Mouse (Mus musculus): ENCODE measurements around the gene Pex7. TPM values are rescaled to one million over a fixed set of nuclear protein-coding genes. Genes with fewer than 3 reads are reported as not detected.
A peak's percentile ranks its signal among the peaks of the same experiment; 100 is the strongest.

The Pex7 gene
- polyA plus RNA-seq, 1 experiment from 2014 or later, result 44.5 TPM

DNA sequence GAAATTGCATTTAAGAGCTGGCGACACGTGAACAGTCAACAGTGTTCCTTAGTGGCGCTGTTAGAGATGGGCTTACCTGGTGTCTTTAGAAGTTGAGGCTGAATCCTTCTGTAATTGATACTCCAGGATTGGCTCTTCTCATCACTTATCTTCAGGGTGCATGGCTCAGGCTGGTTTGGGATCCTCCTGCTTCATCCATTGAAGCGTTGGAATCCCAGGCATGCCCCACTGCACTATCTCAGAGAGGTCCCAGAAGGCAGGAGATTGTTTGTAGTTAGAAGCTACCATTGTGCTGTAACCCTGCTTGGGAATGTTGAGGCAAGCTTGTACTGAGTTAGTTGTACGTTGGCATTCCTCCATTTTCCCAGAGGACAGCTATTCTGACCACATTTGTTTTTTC lies 40.4 kb upstream of the Pex7 start:
- no peaks in the 10 kb centered on the region for H3K36me3 ChIP-seq (ENCODE audit: control insufficient read depth, insufficient read depth, low read length)
- no peak overlapping the region for H3K9ac ChIP-seq (ENCODE audit: low read length)
- peaks cover 0 to 3% of the 10 kb centered on the region in 2 experiments; a peak in 1 of 4 replicates for H3K4me1 ChIP-seq (ENCODE audit: control insufficient read depth in 2 of 2, insufficient read depth in 2 of 2, low read length in 2 of 2)
- 81% methylated on average over 5 of the region's 5 CpGs for WGBS
- no peak overlapping the region for H3K4me3 ChIP-seq (ENCODE audit: control insufficient read depth in 1 of 2, insufficient read depth in 1 of 2, low read depth in 1 of 2, low read length in 2 of 2)
- no peak overlapping the region for H3K4me2 ChIP-seq (ENCODE audit: low read length)
- no peak overlapping the region for H3K27ac ChIP-seq (replicated peaks in 1 of 2; ENCODE audit: control insufficient read depth in 1 of 2, insufficient read depth in 1 of 2, low read depth in 2 of 2, low read length in 2 of 2)
- H3K9me3 ChIP-seq (ENCODE audit: control insufficient read depth, low read length), result no peaks in the 10 kb centered on the region
- no peaks in the 10 kb centered on the region for H3K27me3 ChIP-seq (ENCODE audit: control insufficient read depth, insufficient read depth, low read length)
- ATAC-seq (ENCODE audit: insufficient number of reproducible peaks, insufficient read depth, low FRiP score, low read depth), result no peak

DNA sequence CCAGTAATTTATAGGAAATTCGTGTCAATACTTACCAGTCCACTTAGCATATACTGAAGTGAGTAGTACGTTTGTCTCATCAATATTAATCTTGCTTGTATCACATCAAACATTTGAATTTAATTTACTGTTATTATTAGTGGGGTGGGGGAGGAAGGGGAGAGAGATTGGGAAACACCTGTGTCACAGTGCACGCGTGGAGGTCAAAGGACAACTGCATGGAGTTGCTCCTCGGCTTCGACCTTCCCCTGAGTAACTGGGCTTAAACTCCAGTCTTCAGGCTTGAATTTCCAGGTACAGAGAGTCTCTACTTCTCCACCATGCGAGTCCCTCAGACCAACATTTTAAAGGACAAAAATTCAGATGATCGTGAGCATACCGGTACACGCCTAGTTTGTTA lies 40.0 kb upstream of the Pex7 start:
- no peak for ATAC-seq (ENCODE audit: insufficient number of reproducible peaks, insufficient read depth, low FRiP score, low read depth)
- 93% methylated on average over 10 of the region's 10 CpGs for WGBS

DNA sequence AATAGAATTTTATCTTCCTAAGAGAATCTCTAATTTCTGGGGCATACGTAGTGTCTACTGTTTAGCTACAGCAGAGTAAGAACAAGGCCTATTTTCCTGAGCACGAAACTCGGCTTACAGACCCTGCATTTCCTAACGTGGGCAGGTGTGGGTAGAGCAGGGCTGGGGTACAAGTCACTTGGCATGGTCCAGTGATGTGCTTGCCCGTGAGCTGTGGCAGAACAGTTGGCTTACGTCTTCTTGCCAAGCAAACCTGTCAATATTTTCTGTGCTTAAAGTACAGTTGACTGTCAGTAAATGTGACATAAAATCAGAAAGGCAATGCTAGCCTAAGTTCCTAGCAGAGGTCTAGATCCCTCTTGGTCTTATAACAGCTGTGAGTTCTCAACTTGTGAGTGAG lies 39.2 kb upstream of the Pex7 start:
- ATAC-seq (ENCODE audit: insufficient number of reproducible peaks, insufficient read depth, low FRiP score, low read depth), result no peak

More for the DNA sequence above, 40.0 kb upstream of the Pex7 start:
- no peaks in the 10 kb centered on the region for H3K9me3 ChIP-seq (ENCODE audit: control insufficient read depth, low read length)
- H3K4me1 ChIP-seq (ENCODE audit: control insufficient read depth in 2 of 2, insufficient read depth in 2 of 2, low read length in 2 of 2), result no peaks in the 10 kb centered on the region
- no peaks in the 10 kb centered on the region for H3K27me3 ChIP-seq (ENCODE audit: control insufficient read depth, insufficient read depth, low read length)
- H3K9ac ChIP-seq (ENCODE audit: low read length), result no peak overlapping the region
- no peaks in the 10 kb centered on the region for H3K36me3 ChIP-seq (ENCODE audit: control insufficient read depth, insufficient read depth, low read length)
- no peak overlapping the region for H3K4me3 ChIP-seq (ENCODE audit: control insufficient read depth in 1 of 2, insufficient read depth in 1 of 2, low read depth in 1 of 2, low read length in 2 of 2)
- no peak overlapping the region for H3K27ac ChIP-seq (replicated peaks in 1 of 2; ENCODE audit: control insufficient read depth in 1 of 2, insufficient read depth in 1 of 2, low read depth in 2 of 2, low read length in 2 of 2)
- H3K4me2 ChIP-seq (ENCODE audit: low read length), result no peak overlapping the region

DNA sequence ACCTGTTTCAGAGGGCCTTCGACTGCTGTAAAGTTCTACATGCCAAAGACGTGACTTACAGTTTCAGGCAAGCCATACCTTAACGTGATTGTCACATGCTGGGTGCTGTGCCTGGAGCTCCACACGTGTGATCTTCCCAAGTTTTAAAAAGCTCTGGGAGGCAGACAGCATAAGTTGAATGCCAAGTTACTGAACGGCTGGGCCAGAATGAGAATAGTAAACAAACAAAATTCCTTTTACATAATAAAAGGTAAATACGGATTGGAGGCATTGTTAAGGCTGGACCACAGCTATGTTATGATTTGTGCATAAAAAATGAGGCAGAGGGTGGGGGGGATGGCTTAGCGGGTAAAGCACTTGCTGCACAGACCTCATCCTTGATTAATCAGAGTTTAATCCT lies 38.2 kb upstream of the Pex7 start:
- peaks cover 4 to 8% of the 10 kb centered on the region in 2 experiments for H3K4me1 ChIP-seq (ENCODE audit: control insufficient read depth in 2 of 2, insufficient read depth in 2 of 2, low read length in 2 of 2)
- H3K9me3 ChIP-seq (ENCODE audit: control insufficient read depth, low read length), result no peaks in the 10 kb centered on the region
- H3K4me2 ChIP-seq (ENCODE audit: low read length), result no peak overlapping the region
- H3K27me3 ChIP-seq (ENCODE audit: control insufficient read depth, insufficient read depth, low read length), result no peaks in the 10 kb centered on the region
- WGBS, result 78% methylated on average over 7 of the region's 7 CpGs
- no peak overlapping the region for H3K9ac ChIP-seq (ENCODE audit: low read length)
- no peak for ATAC-seq (ENCODE audit: insufficient number of reproducible peaks, insufficient read depth, low FRiP score, low read depth)
- no peak overlapping the region for H3K4me3 ChIP-seq (ENCODE audit: control insufficient read depth in 1 of 2, insufficient read depth in 1 of 2, low read depth in 1 of 2, low read length in 2 of 2)
- H3K36me3 ChIP-seq (ENCODE audit: control insufficient read depth, insufficient read depth, low read length), result no peaks in the 10 kb centered on the region
- no peak overlapping the region for H3K27ac ChIP-seq (replicated peaks in 1 of 2; ENCODE audit: control insufficient read depth in 1 of 2, insufficient read depth in 1 of 2, low read depth in 2 of 2, low read length in 2 of 2)

More for the DNA sequence above, 39.2 kb upstream of the Pex7 start:
- Histone ChIP-seq H3K4me2 (ENCODE audit: low read length) (no peak overlapping the region), H3K9me3 (ENCODE audit: control insufficient read depth, low read length) (no peaks in the 10 kb centered on the region), H3K27me3 (ENCODE audit: control insufficient read depth, insufficient read depth, low read length) (no peaks in the 10 kb centered on the region), H3K4me1 (ENCODE audit: control insufficient read depth in 2 of 2, insufficient read depth in 2 of 2, low read length in 2 of 2) (no peaks in the 10 kb centered on the region), H3K36me3 (ENCODE audit: control insufficient read depth, insufficient read depth, low read length) (no peaks in the 10 kb centered on the region), H3K9ac (ENCODE audit: low read length) (no peak overlapping the region), H3K4me3 (ENCODE audit: control insufficient read depth in 1 of 2, insufficient read depth in 1 of 2, low read depth in 1 of 2, low read length in 2 of 2) (no peak overlapping the region), H3K27ac (replicated peaks in 1 of 2; ENCODE audit: control insufficient read depth in 1 of 2, insufficient read depth in 1 of 2, low read depth in 2 of 2, low read length in 2 of 2) (no peak overlapping the region)
- 84% methylated on average over 6 of the region's 6 CpGs for WGBS

DNA sequence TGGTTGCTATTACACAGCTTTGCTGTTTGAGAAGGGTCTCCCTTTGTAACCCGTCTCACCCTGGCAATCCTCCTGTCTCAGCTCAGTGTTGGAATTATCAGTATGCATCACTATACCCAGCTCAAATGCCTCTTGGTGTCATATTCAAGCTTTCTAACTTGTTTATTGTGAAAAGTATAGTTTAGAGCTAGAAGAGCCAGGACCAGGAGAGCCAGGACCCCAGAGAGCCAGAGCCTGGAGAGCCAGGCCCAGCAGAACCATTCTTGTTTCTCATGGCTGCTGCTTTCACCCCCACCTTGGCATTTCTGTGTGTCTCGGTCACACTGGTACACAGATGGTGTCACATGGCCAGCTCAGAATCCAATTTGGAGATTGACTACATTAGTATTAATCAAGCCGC lies 35.1 kb upstream of the Pex7 start:
- 92% methylated on average over 3 of the region's 3 CpGs for whole genome bisulfite sequencing
- no peak overlapping the region for H3K4me2 ChIP-seq (ENCODE audit: low read length)
- no peak overlapping the region for H3K27ac ChIP-seq (replicated peaks in 1 of 2; ENCODE audit: control insufficient read depth in 1 of 2, insufficient read depth in 1 of 2, low read depth in 2 of 2, low read length in 2 of 2)

DNA sequence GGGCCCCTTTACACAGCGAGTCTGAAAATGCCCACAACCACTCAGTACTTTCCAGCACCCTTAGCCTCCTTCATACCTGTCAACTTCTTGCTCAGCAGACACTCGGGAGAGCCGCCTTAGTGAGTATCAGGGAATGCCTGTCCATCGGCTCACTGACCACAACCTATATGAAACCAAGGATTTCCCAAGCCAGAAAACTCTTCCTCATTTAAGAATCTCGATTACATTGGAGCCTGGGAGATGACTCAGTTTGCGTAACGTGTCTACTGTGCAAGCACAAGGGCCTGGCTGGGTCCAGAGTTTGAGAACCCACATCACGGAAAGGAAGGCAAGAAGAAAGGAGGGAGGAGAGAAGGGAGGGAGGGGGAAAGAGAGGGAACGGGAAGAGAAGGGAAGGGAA lies 34.4 kb upstream of the Pex7 start:
- H3K9me3 ChIP-seq (ENCODE audit: control insufficient read depth, low read length), result no peaks in the 10 kb centered on the region
- no peaks in the 10 kb centered on the region for H3K36me3 ChIP-seq (ENCODE audit: control insufficient read depth, insufficient read depth, low read length)
- no peak overlapping the region for H3K27ac ChIP-seq (replicated peaks in 1 of 2; ENCODE audit: control insufficient read depth in 1 of 2, insufficient read depth in 1 of 2, low read depth in 2 of 2, low read length in 2 of 2)
- H3K9ac ChIP-seq (ENCODE audit: low read length), result no peak overlapping the region
- ATAC-seq (ENCODE audit: insufficient number of reproducible peaks, insufficient read depth, low FRiP score, low read depth), result no peak
- WGBS, result 79% methylated on average over 9 of the region's 9 CpGs
- no peak overlapping the region for H3K4me2 ChIP-seq (ENCODE audit: low read length)
- H3K4me1 ChIP-seq (ENCODE audit: control insufficient read depth in 2 of 2, insufficient read depth in 2 of 2, low read length in 2 of 2), result peaks cover 17 to 40% of the 10 kb centered on the region in 2 experiments
- no peak overlapping the region for H3K4me3 ChIP-seq (ENCODE audit: control insufficient read depth in 1 of 2, insufficient read depth in 1 of 2, low read depth in 1 of 2, low read length in 2 of 2)
- H3K27me3 ChIP-seq (ENCODE audit: control insufficient read depth, insufficient read depth, low read length), result no peaks in the 10 kb centered on the region

More for the DNA sequence above, 35.1 kb upstream of the Pex7 start:
- no peak for ATAC-seq (ENCODE audit: insufficient number of reproducible peaks, insufficient read depth, low FRiP score, low read depth)
- Histone ChIP-seq H3K27me3 (ENCODE audit: control insufficient read depth, insufficient read depth, low read length) (no peaks in the 10 kb centered on the region), H3K4me3 (ENCODE audit: control insufficient read depth in 1 of 2, insufficient read depth in 1 of 2, low read depth in 1 of 2, low read length in 2 of 2) (no peak overlapping the region), H3K4me1 (ENCODE audit: control insufficient read depth in 2 of 2, insufficient read depth in 2 of 2, low read length in 2 of 2) (peaks cover 13 to 33% of the 10 kb centered on the region in 2 experiments), H3K9ac (ENCODE audit: low read length) (no peak overlapping the region), H3K9me3 (ENCODE audit: control insufficient read depth, low read length) (no peaks in the 10 kb centered on the region), H3K36me3 (ENCODE audit: control insufficient read depth, insufficient read depth, low read length) (no peaks in the 10 kb centered on the region)

DNA sequence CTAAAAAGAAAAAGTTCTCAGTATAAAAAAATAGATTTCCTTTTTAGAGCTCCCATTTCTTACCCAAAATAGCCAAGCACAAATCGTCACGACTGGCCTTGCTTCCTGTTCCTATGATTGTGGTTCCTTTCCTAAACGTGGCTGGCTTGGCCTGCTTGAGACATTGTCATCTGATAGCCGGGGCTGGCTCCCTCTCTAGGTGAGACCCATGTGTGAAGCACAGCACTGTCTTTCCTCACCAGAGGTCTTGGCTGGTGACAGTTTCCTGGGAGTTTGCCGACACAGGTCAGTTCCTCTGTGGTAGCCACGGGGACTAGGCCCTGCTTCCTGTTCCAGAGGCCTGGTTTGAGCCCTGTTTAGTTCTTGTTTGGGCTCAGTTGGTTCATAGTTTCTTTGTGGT lies 33.6 kb upstream of the Pex7 start:
- H3K9ac ChIP-seq (ENCODE audit: low read length), result no peak overlapping the region
- H3K27ac ChIP-seq (replicated peaks in 1 of 2; ENCODE audit: control insufficient read depth in 1 of 2, insufficient read depth in 1 of 2, low read depth in 2 of 2, low read length in 2 of 2), result peak overlapping the region; percentile 35 to 53; a peak in 2 of 4 replicates

DNA sequence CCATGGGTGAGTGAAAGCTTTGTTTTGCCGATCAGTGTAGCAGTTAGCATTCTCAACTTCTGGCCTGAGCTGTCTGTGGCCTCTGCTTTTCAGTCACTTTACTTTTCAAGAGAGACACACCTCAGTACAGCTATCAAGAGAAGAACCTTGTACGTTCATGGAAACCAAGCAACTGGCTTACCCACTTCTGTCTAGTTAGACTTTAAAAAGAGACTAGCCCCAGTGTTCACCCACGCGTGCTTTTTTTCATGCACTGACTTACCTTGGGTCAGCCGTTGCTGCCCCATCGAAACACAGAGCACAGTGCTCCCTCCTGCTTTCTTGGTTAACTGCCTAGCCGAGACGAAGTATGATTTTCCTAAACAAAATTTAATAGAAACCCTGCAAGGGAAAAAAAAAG lies 33.1 kb upstream of the Pex7 start:
- Histone ChIP-seq H3K27ac (replicated peaks in 1 of 2; ENCODE audit: control insufficient read depth in 1 of 2, insufficient read depth in 1 of 2, low read depth in 2 of 2, low read length in 2 of 2) (0 out of 4 replicates have a peak overlapping the region, but pooled peaks of 1 of the 2 experiments have one; percentile 53), H3K4me3 (ENCODE audit: control insufficient read depth in 1 of 2, insufficient read depth in 1 of 2, low read depth in 1 of 2, low read length in 2 of 2) (no peak overlapping the region), H3K4me1 (ENCODE audit: control insufficient read depth in 2 of 2, insufficient read depth in 2 of 2, low read length in 2 of 2) (peaks cover 19 to 46% of the 10 kb centered on the region in 2 experiments), H3K9ac (ENCODE audit: low read length) (no peak overlapping the region), H3K36me3 (ENCODE audit: control insufficient read depth, insufficient read depth, low read length) (no peaks in the 10 kb centered on the region), H3K27me3 (ENCODE audit: control insufficient read depth, insufficient read depth, low read length) (no peaks in the 10 kb centered on the region), H3K9me3 (ENCODE audit: control insufficient read depth, low read length) (no peaks in the 10 kb centered on the region), H3K4me2 (ENCODE audit: low read length) (no peak overlapping the region)
- 85% methylated on average over 8 of the region's 8 CpGs for WGBS
- ATAC-seq (ENCODE audit: insufficient number of reproducible peaks, insufficient read depth, low FRiP score, low read depth), result no peak

More for the DNA sequence above, 33.6 kb upstream of the Pex7 start:
- Histone ChIP-seq H3K4me1 (ENCODE audit: control insufficient read depth in 2 of 2, insufficient read depth in 2 of 2, low read length in 2 of 2) (peaks cover 19 to 46% of the 10 kb centered on the region in 2 experiments), H3K4me3 (ENCODE audit: control insufficient read depth in 1 of 2, insufficient read depth in 1 of 2, low read depth in 1 of 2, low read length in 2 of 2) (no peak overlapping the region), H3K4me2 (ENCODE audit: low read length) (no peak overlapping the region), H3K9me3 (ENCODE audit: control insufficient read depth, low read length) (no peaks in the 10 kb centered on the region), H3K36me3 (ENCODE audit: control insufficient read depth, insufficient read depth, low read length) (no peaks in the 10 kb centered on the region), H3K27me3 (ENCODE audit: control insufficient read depth, insufficient read depth, low read length) (no peaks in the 10 kb centered on the region)
- WGBS, result 11% methylated on average over 6 of the region's 6 CpGs
- no peak for ATAC-seq (ENCODE audit: insufficient number of reproducible peaks, insufficient read depth, low FRiP score, low read depth)

All from heart, embryonic 14.5 days (tissue).